Mouse (Mus musculus) mesoderm, embryonic 11.5 days (tissue): ENCODE measurements around the gene Rps3.

Experiments used
- DNase-seq: peaks from one replicate; pipeline ENCODE4 v3.0.0-alpha.2; 2012; ENCODE audit warnings: low read depth, low spot score

The Rps3 gene

GRCm38 (mm10) chr7:99441534-99442072 lies 41.9 kb downstream of the Rps3 start:
- no peak for DNase-seq

- DNase-seq = no peak
Observed at GRCm38 (mm10) chr7:99438881-99439280, 44.7 kb downstream of the Rps3 start.

- peak; percentile 58 for DNase-seq
Observed at GRCm38 (mm10) chr7:99436530-99436929, 47.0 kb downstream of the Rps3 start.

GRCm38 (mm10) chr7:99434672-99435250 lies 48.8 kb downstream of the Rps3 start:
- no peak for DNase-seq

GRCm38 (mm10) chr7:99432863-99433262 lies 50.7 kb downstream of the Rps3 start:
- no peak for DNase-seq

GRCm38 (mm10) chr7:99432248-99432647 lies 51.3 kb downstream of the Rps3 start:
- DNase-seq = no peak

GRCm38 (mm10) chr7:99430246-99430645 lies 53.3 kb downstream of the Rps3 start:
- DNase-seq = no peak

GRCm38 (mm10) chr7:99429786-99430185 lies 53.8 kb downstream of the Rps3 start:
- no peak for DNase-seq

- no peak for DNase-seq
Observed at GRCm38 (mm10) chr7:99428836-99429235, 54.7 kb downstream of the Rps3 start.

- DNase-seq = no peak
Observed at GRCm38 (mm10) chr7:99427987-99428386, 55.6 kb downstream of the Rps3 start.
